Mouse (Mus musculus) midbrain, postnatal 0 days (tissue): Measurements from ENCODE around the gene Hacd2. TPM values are rescaled to one million over a fixed set of nuclear protein-coding genes. Genes with fewer than 3 reads are reported as not detected.

Experiments used
- ATAC-seq: fragments of 200-750 bp; cut with Nextera tagmentation; 2 replicates; pipeline ENCODE4 v1.8.0; 2017; ENCODE audit warnings: moderate number of reproducible peaks, mild to moderate bottlenecking, moderate TSS enrichment, moderate library complexity; ENCODE audit not compliant: low FRiP score
- DNase-seq: peaks from one replicate; pipeline ENCODE4 v3.0.0-alpha.2; 2015; ENCODE audit warnings: low spot score
- H3K27ac ChIP-seq: fragments of 300-500 bp; sonication (generic); 2 replicates; pipeline ENCODE4 v1.5.1; 2014; ENCODE audit warnings: low read depth, mild to moderate bottlenecking, low read length, mixed read lengths
- H3K27me3 ChIP-seq: fragments of 300-500 bp; sonication (generic); 2 replicates; pipeline ENCODE4 v1.6.1; 2014; ENCODE audit warnings: low read length, control low read depth, mixed read lengths; ENCODE audit not compliant: insufficient read depth
- H3K36me3 ChIP-seq: fragments of 300-500 bp; sonication (generic); 2 replicates; pipeline ENCODE4 v1.6.1; 2014; ENCODE audit warnings: low read length, control low read depth, mixed read lengths; ENCODE audit not compliant: insufficient read depth
- H3K4me1 ChIP-seq: fragments of 300-500 bp; sonication (generic); 2 replicates; pipeline ENCODE4 v1.6.1; 2014; ENCODE audit warnings: mild to moderate bottlenecking, control low read depth, antibody characterized with exemption, low read length, mixed read lengths; ENCODE audit not compliant: insufficient read depth
- H3K4me2 ChIP-seq: fragments of 300-500 bp; sonication (generic); 2 replicates; pipeline ENCODE4 v1.6.1; 2014; ENCODE audit warnings: low read depth, mild to moderate bottlenecking, low read length, mixed read lengths; ENCODE audit not compliant: poor library complexity, severe bottlenecking
- H3K4me3 ChIP-seq: fragments of 300-500 bp; sonication (generic); 2 replicates; pipeline ENCODE4 v1.5.1; 2014; ENCODE audit warnings: low read depth, mild to moderate bottlenecking, low read length, moderate library complexity
- H3K9ac ChIP-seq: fragments of 300-500 bp; sonication (generic); replicated peaks from 2 replicates; pipeline ENCODE4 v1.6.1; 2014; ENCODE audit warnings: mild to moderate bottlenecking, low read length, moderate library complexity, mixed read lengths; ENCODE audit not compliant: poor library complexity, severe bottlenecking
- H3K9me3 ChIP-seq: fragments of 300-500 bp; sonication (generic); 2 replicates; pipeline ENCODE4 v1.6.1; 2016; ENCODE audit warnings: low read length, control low read depth
- CTCF ChIP-seq: IDR thresholded peaks from 2 replicates; pipeline ENCODE4 v1.5.1; 2016; ENCODE audit warnings: antibody characterized with exemption, mild to moderate bottlenecking
- WGBS: fragments of 180-500 bp; shearing (Covaris S2); extraction: QIAGEN DNeasy Blood & Tissue Kit; methylation state at CpG from one replicate; pipeline ENCODE4 v1.1.7; 2014; 5-methylcytosine and 5-hydroxymethylcytosine counted together
- polyA plus RNA-seq: library from polyadenylated mRNA; unstranded; fragments of >200 nt; fragmentation: Nextera tagmentation; extraction: Ambion mirVana; gene quantifications from 2 replicates; pipeline ENCODE4 v1.2.1, GENCODE M21; 2015
- total RNA-seq: library from RNA; depleted of rRNA; stranded (reverse); fragments of >200 nt; gene quantifications from 2 replicates; pipeline ENCODE4 v1.2.3, GENCODE M21; 2014

Gene Hacd2
- total and polyA plus RNA-seq, 2 experiments from 2014 or later, result 28.4 to 49.4 TPM

- H3K9ac ChIP-seq, result no peak overlapping the region
- ATAC-seq (no peak), DNase-seq (peak; percentile 44)
- TF ChIP-seq CTCF, result no peak
- no peaks in the 10 kb centered on the region for H3K9me3 ChIP-seq
- H3K36me3 ChIP-seq, result no peaks in the 10 kb centered on the region
- peak overlapping the region; percentile 32 for H3K4me2 ChIP-seq
- H3K27me3 ChIP-seq, result no peaks in the 10 kb centered on the region
- H3K4me3 ChIP-seq, result no peak overlapping the region
- H3K4me1 ChIP-seq, result no peaks in the 10 kb centered on the region
- WGBS, result 13% methylated on average over 10 of the region's 10 CpGs
- H3K27ac ChIP-seq, result no peak overlapping the region
These were observed 21.2 kb upstream of the Hacd2 start for GRCm38 (mm10) chr16:35000923-35001560.

DNA sequence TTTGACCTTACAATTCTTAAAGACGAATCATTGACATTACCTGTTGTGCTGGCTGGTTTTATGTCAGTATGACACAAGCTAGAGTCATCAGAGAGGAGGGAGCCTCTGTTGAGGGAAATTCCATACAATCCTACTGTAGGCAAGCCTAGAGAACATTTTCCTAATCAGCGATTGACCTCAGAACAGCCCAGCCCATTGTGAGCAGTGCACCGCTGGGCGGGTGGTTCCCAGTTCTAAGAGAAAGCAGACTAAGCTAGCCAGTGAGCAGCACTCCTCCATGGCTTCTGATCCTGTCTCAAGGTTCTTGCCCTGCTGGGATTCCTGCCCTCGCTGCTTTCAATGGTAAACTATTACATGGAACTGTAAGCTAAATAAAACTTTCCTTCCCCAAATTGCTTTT is 17.9 kb upstream of the Hacd2 start:
- WGBS, result 74% methylated on average over 5 of the region's 5 CpGs
- H3K9me3 ChIP-seq, result no peaks in the 10 kb centered on the region
- no peaks in the 10 kb centered on the region for H3K4me1 ChIP-seq
- DNase-seq (no peak), ATAC-seq (no peak)
- no peak overlapping the region for H3K9ac ChIP-seq
- no peaks in the 10 kb centered on the region for H3K36me3 ChIP-seq
- H3K27ac ChIP-seq, result no peak overlapping the region
- no peak for TF ChIP-seq CTCF
- H3K4me2 ChIP-seq, result no peak overlapping the region
- H3K27me3 ChIP-seq, result no peaks in the 10 kb centered on the region
- H3K4me3 ChIP-seq, result no peak overlapping the region

DNA sequence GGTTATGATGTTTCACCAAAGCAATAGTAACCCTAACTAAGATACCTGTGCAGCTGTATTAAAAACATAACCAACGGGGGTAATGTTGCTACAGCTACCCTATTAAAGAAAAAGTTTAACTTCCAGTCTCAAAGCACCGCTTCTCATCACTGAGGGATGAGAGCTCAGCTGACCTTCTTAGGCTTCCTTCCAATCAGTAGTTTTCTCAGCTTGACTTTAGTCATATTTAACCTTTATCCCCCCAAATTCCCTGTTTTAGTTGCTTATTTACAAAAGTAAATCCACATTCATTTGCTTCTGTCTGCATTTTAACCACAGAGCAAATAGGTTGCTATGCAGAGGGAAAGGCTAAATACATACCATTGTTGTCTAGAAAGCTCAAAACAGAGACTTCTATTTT is 17.5 kb upstream of the Hacd2 start:
- no peak overlapping the region for H3K4me3 ChIP-seq
- H3K36me3 ChIP-seq, result no peaks in the 10 kb centered on the region
- no peaks in the 10 kb centered on the region for H3K4me1 ChIP-seq
- no peaks in the 10 kb centered on the region for H3K9me3 ChIP-seq
- no peaks in the 10 kb centered on the region for H3K27me3 ChIP-seq
- no peak for TF ChIP-seq CTCF
- H3K9ac ChIP-seq, result no peak overlapping the region
- no peak for ATAC-seq
- no peak overlapping the region for H3K4me2 ChIP-seq
- no peak overlapping the region for H3K27ac ChIP-seq
- 91% methylated on average over 2 of the region's 2 CpGs for WGBS
- no peak for DNase-seq

DNA sequence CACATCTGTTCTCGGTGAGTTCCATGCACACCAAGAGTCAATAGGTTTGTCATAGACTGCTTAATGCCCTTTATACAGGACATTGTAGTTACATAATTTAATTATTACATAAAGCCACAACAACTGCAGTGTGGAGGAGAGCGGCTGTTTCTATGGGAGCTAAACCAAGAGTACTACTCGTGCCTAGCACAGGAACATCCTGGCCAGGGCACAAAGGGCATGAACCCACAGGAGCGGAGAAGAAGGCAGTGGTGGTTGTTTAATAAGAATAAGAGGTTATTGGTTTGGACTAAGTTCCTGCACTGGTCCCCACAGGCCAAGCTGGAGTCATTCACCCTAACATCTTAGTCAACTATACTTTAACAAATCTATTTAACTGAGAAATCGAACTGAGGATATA is 16.0 kb upstream of the Hacd2 start:
- Histone ChIP-seq H3K27me3 (no peaks in the 10 kb centered on the region), H3K27ac (no peak overlapping the region), H3K4me1 (no peaks in the 10 kb centered on the region), H3K4me2 (no peak overlapping the region), H3K36me3 (no peaks in the 10 kb centered on the region), H3K4me3 (no peak overlapping the region), H3K9me3 (no peaks in the 10 kb centered on the region), H3K9ac (no peak overlapping the region)
- ATAC-seq (no peak), DNase-seq (no peak)
- WGBS, result 88% methylated on average over 5 of the region's 5 CpGs
- no peak for TF ChIP-seq CTCF

- H3K4me2 ChIP-seq, result no peak overlapping the region
- no peaks in the 10 kb centered on the region for H3K9me3 ChIP-seq
- DNase-seq (no peak), ATAC-seq (no peak)
- no peak for TF ChIP-seq CTCF
- WGBS, result 50% methylated on average over 1 of the region's 1 CpGs
- H3K4me3 ChIP-seq, result no peak overlapping the region
- H3K9ac ChIP-seq, result no peak overlapping the region
- H3K27me3 ChIP-seq, result no peaks in the 10 kb centered on the region
- no peaks in the 10 kb centered on the region for H3K36me3 ChIP-seq
- no peak overlapping the region for H3K27ac ChIP-seq
- no peaks in the 10 kb centered on the region for H3K4me1 ChIP-seq
These were observed 14.9 kb upstream of the Hacd2 start for GRCm38 (mm10) chr16:35007361-35007760.

DNA sequence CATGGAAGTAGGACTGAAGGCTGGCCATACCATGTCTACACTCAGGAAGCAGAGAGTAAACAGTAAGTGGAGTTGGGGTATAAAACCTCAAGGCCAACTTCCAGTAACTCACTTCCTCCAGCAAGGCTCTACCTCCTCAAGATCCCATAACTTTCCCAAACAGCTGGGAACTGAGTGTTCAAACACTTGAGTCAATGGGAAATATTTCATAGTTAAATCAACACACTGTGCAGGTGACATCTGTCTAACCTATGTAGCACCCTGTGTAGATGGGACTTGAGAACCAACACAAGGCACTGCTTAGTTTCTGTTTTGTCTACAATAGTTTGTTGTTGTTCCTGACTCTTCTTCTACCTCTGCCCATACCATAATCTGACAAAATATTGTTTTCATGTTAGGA is 13.8 kb upstream of the Hacd2 start:
- Histone ChIP-seq H3K4me3 (no peak overlapping the region), H3K27ac (no peak overlapping the region), H3K27me3 (no peaks in the 10 kb centered on the region), H3K9me3 (no peaks in the 10 kb centered on the region), H3K9ac (no peak overlapping the region), H3K36me3 (no peaks in the 10 kb centered on the region), H3K4me2 (no peak overlapping the region), H3K4me1 (no peaks in the 10 kb centered on the region)
- DNase-seq (no peak), ATAC-seq (no peak)
- TF ChIP-seq CTCF, result no peak
